Mouse (Mus musculus): ENCODE measurements around the gene Zfp687.

The Zfp687 gene

GRCm38 (mm10) chr3:94960322-94960721 is 54.9 kb downstream of the Zfp687 start:
- no peak for DNase-seq (ENCODE audit: low spot score in 2 of 2)

GRCm38 (mm10) chr3:94959871-94960270 is 55.4 kb downstream of the Zfp687 start:
- DNase-seq (ENCODE audit: low spot score in 2 of 2): no peak

GRCm38 (mm10) chr3:94958295-94958694 is 57.0 kb downstream of the Zfp687 start:
- no peak for DNase-seq (ENCODE audit: low spot score in 2 of 2)
